Mouse (Mus musculus): Measurements from ENCODE around the gene Rad9a. TPM values are rescaled to one million over a fixed set of nuclear protein-coding genes. Genes with fewer than 3 reads are reported as not detected.

Rad9a gene
- total and polyA plus RNA-seq, 3 experiments, result 21.3 to 37.9 TPM; not detected in 1

- H3K9me3 ChIP-seq (replicated peaks; ENCODE audit: insufficient read depth, low read length), result no peaks in the 10 kb centered on the region
- peaks cover 16 to 43% of the 10 kb centered on the region in 2 experiments for H3K4me1 ChIP-seq (ENCODE audit: control insufficient read depth in 1 of 2, insufficient read depth in 2 of 2, low read length in 2 of 2)
- peaks cover 10 to 16% of the 10 kb centered on the region in 2 experiments for H3K27me3 ChIP-seq (ENCODE audit: control insufficient read depth in 1 of 2, insufficient read depth in 2 of 2, low read length in 2 of 2)
- H3K36me3 ChIP-seq (ENCODE audit: control insufficient read depth in 1 of 2, insufficient read depth in 2 of 2, low read length in 2 of 2), result peaks cover 0 to 37% of the 10 kb centered on the region in 2 experiments; a peak in 2 of 4 replicates
- H3K27ac ChIP-seq (ENCODE audit: control insufficient read depth, low read depth, low read length), result no peak overlapping the region
- TF ChIP-seq MAFK (IDR thresholded peaks at IDR 0.05; ENCODE audit: borderline replicate concordance, low read depth, low read length) (no peak), USF1 (IDR thresholded peaks at IDR 0.05; ENCODE audit: low read depth, low read length) (no peak), MAZ (IDR thresholded peaks at IDR 0.05; ENCODE audit: low read depth, low read length) (no peak), BHLHE40 (IDR thresholded peaks at IDR 0.05; ENCODE audit: borderline replicate concordance, low read depth, low read length) (no peak), TBP (IDR thresholded peaks at IDR 0.05; ENCODE audit: low read depth, low read length) (no peak), GABPA (IDR thresholded peaks at IDR 0.05; ENCODE audit: low read depth, low read length) (no peak), NELFE (IDR thresholded peaks at IDR 0.05; ENCODE audit: low read depth, low read length) (no peak), RAD21 (IDR thresholded peaks at IDR 0.05; ENCODE audit: low read depth, low read length) (no peak), RCOR1 (IDR thresholded peaks at IDR 0.05; ENCODE audit: low read depth, low read length) (no peak), MXI1 (IDR thresholded peaks at IDR 0.05; ENCODE audit: low read depth, low read length) (no peak), EP300 (IDR thresholded peaks at IDR 0.05; ENCODE audit: low read depth in 1 of 2, low read length in 2 of 2) (no peak), GATA1 (IDR thresholded peaks at IDR 0.05; ENCODE audit: low read depth, low read length) (no peak), ZKSCAN1 (IDR thresholded peaks at IDR 0.05; ENCODE audit: low read depth, low read length) (no peak), TAL1 (IDR thresholded peaks at IDR 0.05; ENCODE audit: low read length) (no peak)
- peaks cover 2% of the 10 kb centered on the region; the same call in 1 of the 2 replicates for H3K79me2 ChIP-seq (ENCODE audit: control insufficient read depth, insufficient read depth, low read length, poor library complexity)
- H3K4me3 ChIP-seq (ENCODE audit: control insufficient read depth in 1 of 2, insufficient read depth in 1 of 2, low read depth in 2 of 2, low read length in 2 of 2), result no peak overlapping the region
- no peak for DNase-seq (ENCODE audit: low read depth, low spot score)
- no peak overlapping the region for H3K9ac ChIP-seq (ENCODE audit: control insufficient read depth, low read depth, low read length, poor library complexity, severe bottlenecking)
These were observed 16.8 kb upstream of the Rad9a start for GRCm38 (mm10) chr19:4218293-4218692.

- Histone ChIP-seq H3K79me2 (ENCODE audit: control insufficient read depth, insufficient read depth, low read length, poor library complexity) (peaks cover 2% of the 10 kb centered on the region; the same call in 1 of the 2 replicates), H3K27ac (ENCODE audit: control insufficient read depth, low read depth, low read length) (no peak overlapping the region), H3K27me3 (ENCODE audit: control insufficient read depth in 1 of 2, insufficient read depth in 2 of 2, low read length in 2 of 2) (peaks cover 10 to 16% of the 10 kb centered on the region in 2 experiments), H3K9me3 (replicated peaks; ENCODE audit: insufficient read depth, low read length) (no peaks in the 10 kb centered on the region), H3K4me3 (ENCODE audit: control insufficient read depth in 1 of 2, insufficient read depth in 1 of 2, low read depth in 2 of 2, low read length in 2 of 2) (no peak overlapping the region), H3K36me3 (ENCODE audit: control insufficient read depth in 1 of 2, insufficient read depth in 2 of 2, low read length in 2 of 2) (peaks cover 0 to 39% of the 10 kb centered on the region in 2 experiments; a peak in 2 of 4 replicates), H3K4me1 (ENCODE audit: control insufficient read depth in 1 of 2, insufficient read depth in 2 of 2, low read length in 2 of 2) (peaks cover 16 to 44% of the 10 kb centered on the region in 2 experiments), H3K9ac (ENCODE audit: control insufficient read depth, low read depth, low read length, poor library complexity, severe bottlenecking) (no peak overlapping the region)
- TF ChIP-seq BHLHE40 (IDR thresholded peaks at IDR 0.05; ENCODE audit: borderline replicate concordance, low read depth, low read length) (no peak), KAT2A (conservative IDR thresholded peaks at IDR 0.05; ENCODE audit: low read depth, low read length) (no peak), CTCF (IDR thresholded peaks at IDR 0.05 in 2 of 3, conservative IDR thresholded peaks at IDR 0.05 in 1 of 3; ENCODE audit: control insufficient read depth in 1 of 3, insufficient read depth in 1 of 3, low read depth in 2 of 3, low read length in 3 of 3, poor library complexity in 1 of 3, severe bottlenecking in 1 of 3) (no peak), RCOR1 (IDR thresholded peaks at IDR 0.05; ENCODE audit: low read depth, low read length) (no peak), RAD21 (IDR thresholded peaks at IDR 0.05; ENCODE audit: low read depth, low read length) (no peak), USF1 (IDR thresholded peaks at IDR 0.05; ENCODE audit: low read depth, low read length) (no peak), NELFE (IDR thresholded peaks at IDR 0.05; ENCODE audit: low read depth, low read length) (no peak), ZC3H11A (IDR thresholded peaks at IDR 0.05; ENCODE audit: low read depth, low read length) (no peak), USF2 (IDR thresholded peaks at IDR 0.05; ENCODE audit: borderline replicate concordance in 1 of 2, insufficient read depth in 1 of 2, low read depth in 1 of 2, low read length in 2 of 2) (no peak), POLR2AphosphoS2 (IDR thresholded peaks at IDR 0.05; ENCODE audit: low read length) (no peak)
- no peak for DNase-seq (ENCODE audit: low read depth, low spot score)
These were observed 16.4 kb upstream of the Rad9a start for GRCm38 (mm10) chr19:4217855-4218254.
